Mouse (Mus musculus): ENCODE results near the gene Vmn1r60.
"Not testable (repeated sequence)": the region's sequence is repeated elsewhere in the genome, so short reads cannot be mapped to it uniquely, and the experiment has no call there.

The Vmn1r60 gene

GRCm38 (mm10) chr7:5547217-5547616 lies at the start of gene Vmn1r60:
Vmn1r60 (minus strand) TSS chr7:5547317.
- DNase-seq, result not testable (repeated sequence)

DNA sequence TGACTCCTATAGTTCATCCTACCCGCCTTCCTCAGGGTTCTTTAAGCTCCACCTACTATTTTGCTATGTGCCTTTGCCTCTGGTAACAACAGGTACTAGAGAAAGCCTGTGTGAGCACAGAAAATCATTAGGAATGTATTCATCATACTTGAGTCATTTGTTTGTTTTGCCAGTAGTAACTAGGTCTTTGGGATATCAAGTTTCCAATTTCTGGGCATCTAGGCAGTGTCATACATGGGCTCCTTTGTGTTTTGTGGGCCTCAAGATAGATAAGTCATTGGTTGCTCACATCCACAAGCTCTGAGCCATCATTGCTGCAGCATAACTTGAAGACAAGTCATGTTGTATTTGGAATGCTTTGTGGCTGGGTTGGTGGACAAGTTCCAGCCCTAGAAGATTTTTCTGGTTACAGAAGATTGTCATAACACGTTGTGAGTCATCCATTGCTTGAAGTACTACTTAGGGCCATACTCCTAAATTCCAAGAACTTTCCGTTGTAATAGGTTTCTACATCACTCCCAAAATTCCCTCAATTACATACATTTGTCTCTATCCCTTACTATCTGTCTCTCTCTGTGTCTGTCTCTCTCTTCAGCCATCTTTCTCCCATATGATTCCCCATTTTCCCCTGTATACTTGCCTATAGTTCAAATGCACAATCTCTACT lies 6.2 kb downstream of the Vmn1r60 start:
- not testable (repeated sequence) for DNase-seq

DNA sequence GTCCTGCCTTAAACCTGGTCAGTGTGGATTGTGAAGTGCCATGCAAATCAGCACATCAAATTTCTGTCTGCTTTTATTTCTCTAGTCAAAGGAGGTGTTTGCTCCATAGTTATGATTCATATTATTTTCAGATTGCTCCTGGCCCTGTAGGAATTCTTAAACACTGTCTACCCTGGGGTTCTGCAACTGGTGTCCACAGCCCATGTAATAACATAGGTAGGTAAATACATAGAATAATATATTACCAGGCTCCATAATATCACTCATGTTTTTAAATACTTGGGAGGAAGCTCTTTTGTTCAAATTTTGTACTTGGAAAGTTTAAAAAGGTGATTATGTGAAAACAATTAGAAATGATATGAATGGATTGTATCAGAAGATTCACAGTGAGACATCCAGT lies 53.3 kb downstream of the Vmn1r60 start, which contains the start of gene Vmn2r28:
TSS of gene Vmn2r28 (minus strand) at position 101 of the 400 bp plus-strand sequence.
- not testable (repeated sequence) for DNase-seq

Data from thymus, adult 18-20 months (tissue).